Mouse (Mus musculus) forebrain, embryonic 10.5 days (tissue): ENCODE measurements around the gene Ms4a6d. TPM values are rescaled to one million over a fixed set of nuclear protein-coding genes. Genes with fewer than 3 reads are reported as not detected.

ENCODE experiments used
- DNase-seq: peaks from one replicate; pipeline ENCODE4 v3.0.0-alpha.2; 2017; ENCODE audit warnings: low spot score; ENCODE audit errors: extremely low spot score
- H3K27ac ChIP-seq: fragments of 300-500 bp; sonication (generic); 2 replicates; pipeline ENCODE4 v1.5.1; 2016; ENCODE audit warnings: mild to moderate bottlenecking
- H3K27me3 ChIP-seq: fragments of 300-500 bp; sonication (generic); 2 replicates; pipeline ENCODE4 v1.6.1; 2016; ENCODE audit warnings: mild to moderate bottlenecking; ENCODE audit not compliant: poor library complexity, severe bottlenecking
- H3K36me3 ChIP-seq: fragments of 300-500 bp; sonication (generic); replicated peaks from 2 replicates; pipeline ENCODE4 v1.6.1; 2016; ENCODE audit warnings: mild to moderate bottlenecking, moderate library complexity
- H3K4me1 ChIP-seq: fragments of 300-500 bp; sonication (generic); 2 replicates; pipeline ENCODE4 v1.6.1; 2016
- H3K4me3 ChIP-seq: fragments of 300-500 bp; sonication (generic); 2 replicates; pipeline ENCODE4 v1.5.1; 2016; ENCODE audit warnings: mild to moderate bottlenecking, moderate library complexity
- H3K9me3 ChIP-seq: fragments of 300-500 bp; sonication (generic); 2 replicates; pipeline ENCODE4 v1.6.1; 2016; ENCODE audit warnings: mild to moderate bottlenecking, moderate library complexity
- WGBS: fragments of 180-500 bp; shearing (Covaris S2); methylation state at CpG from one replicate; pipeline ENCODE4 v1.1.7; 2016; 5-methylcytosine and 5-hydroxymethylcytosine counted together
- polyA plus RNA-seq: library from polyadenylated mRNA; unstranded; fragments of >200 nt; fragmentation: Nextera tagmentation; extraction: Ambion mirVana; gene quantifications from 2 replicates; pipeline ENCODE4 v1.2.1, GENCODE M21; 2016

Gene Ms4a6d
- 0.71 and 1.5 TPM in 2 replicates for polyA plus RNA-seq

DNA sequence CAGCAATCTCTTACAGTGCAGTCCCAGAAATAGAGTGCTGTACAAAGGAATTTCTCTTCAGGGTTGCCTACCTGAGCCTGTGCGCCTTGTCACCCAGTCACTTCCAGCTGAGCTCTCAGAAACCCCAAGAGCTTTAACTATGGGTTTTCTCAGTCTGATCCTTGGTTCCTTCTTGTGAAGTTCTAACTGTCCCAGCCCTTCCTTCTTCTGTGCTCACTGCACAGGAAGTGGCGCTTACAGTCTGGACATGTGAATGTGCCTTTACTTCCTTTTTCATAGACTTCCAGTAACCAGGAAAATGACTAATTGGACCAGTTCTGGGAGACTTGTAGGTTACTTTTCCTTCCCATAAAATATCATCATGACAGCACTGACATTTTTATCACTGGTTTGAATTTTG, at the start of gene Ms4a6d:
Gene Ms4a6d (minus strand): TSS at position 247 of the 400 bp plus-strand sequence.
- 98% methylated on average over 2 of the region's 2 CpGs for WGBS
- H3K36me3 ChIP-seq = no peaks in the 10 kb centered on the region
- no peak for DNase-seq
- no peak within 1 kb of the TSS for H3K4me3 ChIP-seq
- no peaks in the 10 kb centered on the region for H3K4me1 ChIP-seq
- no peak within 1 kb of the TSS for H3K27ac ChIP-seq
- no peaks in the 10 kb centered on the region for H3K27me3 ChIP-seq
- no peaks in the 10 kb centered on the region for H3K9me3 ChIP-seq

GRCm38 (mm10) chr19:11649564-11649963, 44.9 kb upstream of the Ms4a6d start:
- no peak overlapping the region for H3K4me3 ChIP-seq
- no peaks in the 10 kb centered on the region for H3K9me3 ChIP-seq
- H3K4me1 ChIP-seq = no peaks in the 10 kb centered on the region
- WGBS = 92% methylated on average over 4 of the region's 4 CpGs
- H3K27ac ChIP-seq = no peak overlapping the region
- no peaks in the 10 kb centered on the region for H3K27me3 ChIP-seq
- H3K36me3 ChIP-seq = no peaks in the 10 kb centered on the region
- no peak for DNase-seq

- whole genome bisulfite sequencing = 86% methylated on average over 3 of the region's 3 CpGs
- Histone ChIP-seq H3K4me1 (no peaks in the 10 kb centered on the region), H3K27me3 (no peaks in the 10 kb centered on the region), H3K4me3 (no peak overlapping the region), H3K27ac (no peak overlapping the region), H3K36me3 (no peaks in the 10 kb centered on the region), H3K9me3 (no peaks in the 10 kb centered on the region)
- no peak for DNase-seq
These were observed 41.5 kb upstream of the Ms4a6d start for GRCm38 (mm10) chr19:11646166-11646565.

DNA sequence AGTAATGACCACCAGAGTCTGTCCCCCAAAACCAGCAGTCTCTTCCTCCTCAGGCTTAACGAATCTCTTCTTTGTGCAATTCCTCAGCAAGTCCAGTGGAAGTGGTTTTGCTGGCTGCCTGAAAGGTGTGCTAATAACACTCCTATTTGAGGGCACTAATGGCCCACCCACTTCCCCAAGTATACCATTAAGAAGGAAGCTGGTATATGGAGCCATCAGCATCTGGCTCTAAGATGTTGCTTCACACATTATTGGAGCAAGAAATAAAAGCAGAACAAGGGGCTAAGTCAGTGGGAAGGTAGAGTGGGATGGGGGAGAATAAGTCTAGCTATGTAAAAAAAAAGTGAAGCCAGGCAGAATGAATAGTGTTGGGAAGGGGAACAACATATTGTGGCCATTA, 36.1 kb upstream of the Ms4a6d start, which contains the start of gene Ms4a3:
Gene Ms4a3 (minus strand): TSS at position 120 of the 400 bp plus-strand sequence.
- no peak within 1 kb of the TSS for H3K4me3 ChIP-seq
- WGBS = 81% methylated on average over 1 of the region's 1 CpGs
- no peaks in the 10 kb centered on the region for H3K4me1 ChIP-seq
- no peak within 1 kb of the TSS for H3K27ac ChIP-seq
- no peak for DNase-seq
- no peaks in the 10 kb centered on the region for H3K36me3 ChIP-seq
- no peaks in the 10 kb centered on the region for H3K27me3 ChIP-seq
- no peaks in the 10 kb centered on the region for H3K9me3 ChIP-seq

DNA sequence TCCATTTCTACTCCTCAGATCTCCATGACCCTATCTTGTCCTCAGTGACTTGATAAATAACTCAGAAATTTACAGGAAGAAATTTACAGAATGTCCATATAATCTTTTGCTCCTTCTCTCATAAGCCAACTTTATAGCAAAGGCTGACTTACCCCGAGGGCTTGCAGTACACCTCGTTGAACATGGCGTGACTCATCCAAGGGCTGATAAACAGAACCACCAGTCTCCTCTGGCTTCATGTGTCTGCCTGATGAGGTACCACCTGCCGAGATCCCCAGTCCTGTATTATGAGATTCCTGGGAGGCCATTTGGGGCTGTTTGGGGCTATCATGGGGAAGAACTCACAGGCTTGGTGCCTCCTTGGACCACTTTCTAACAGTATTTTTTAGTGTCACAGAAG, 34.4 kb upstream of the Ms4a6d start:
- Histone ChIP-seq H3K27me3 (no peaks in the 10 kb centered on the region), H3K27ac (no peak overlapping the region), H3K36me3 (no peaks in the 10 kb centered on the region), H3K4me3 (no peak overlapping the region), H3K4me1 (no peaks in the 10 kb centered on the region), H3K9me3 (no peaks in the 10 kb centered on the region)
- no peak for DNase-seq
- WGBS = 82% methylated on average over 4 of the region's 4 CpGs

DNA sequence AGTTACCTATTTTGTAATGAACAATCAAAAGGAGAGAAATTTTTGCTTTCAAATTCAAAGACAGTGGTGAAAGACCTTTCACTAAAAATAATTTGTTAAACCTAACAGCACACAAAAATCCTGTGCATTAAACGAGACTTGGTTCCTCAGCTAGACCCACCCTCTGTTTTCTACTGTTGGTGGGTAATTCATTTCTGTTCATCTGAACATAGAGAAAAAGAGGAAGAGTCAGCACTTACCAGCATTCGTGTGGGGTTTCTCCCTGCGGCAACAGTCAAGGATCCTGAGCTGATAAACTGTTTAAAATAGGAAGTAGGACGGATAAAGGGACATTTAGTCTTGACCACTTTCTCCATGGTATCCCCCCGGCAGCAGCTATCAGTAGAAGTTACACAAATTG, 30.9 kb upstream of the Ms4a6d start:
- Histone ChIP-seq H3K27me3 (no peaks in the 10 kb centered on the region), H3K4me1 (no peaks in the 10 kb centered on the region), H3K36me3 (no peaks in the 10 kb centered on the region), H3K9me3 (no peaks in the 10 kb centered on the region), H3K27ac (no peak overlapping the region), H3K4me3 (no peak overlapping the region)
- no peak for DNase-seq
- 86% methylated on average over 5 of the region's 5 CpGs for WGBS

- Histone ChIP-seq H3K4me3 (no peak overlapping the region), H3K27ac (no peak overlapping the region), H3K36me3 (no peaks in the 10 kb centered on the region), H3K9me3 (no peaks in the 10 kb centered on the region), H3K4me1 (no peaks in the 10 kb centered on the region), H3K27me3 (no peaks in the 10 kb centered on the region)
- no peak for DNase-seq
- 82% methylated on average over 2 of the region's 2 CpGs for WGBS
These were observed 29.7 kb upstream of the Ms4a6d start for GRCm38 (mm10) chr19:11634330-11634729.

- no peak for DNase-seq
- H3K4me3 ChIP-seq = no peak overlapping the region
- WGBS = 90% methylated on average over 1 of the region's 1 CpGs
- H3K36me3 ChIP-seq = no peaks in the 10 kb centered on the region
- no peak overlapping the region for H3K27ac ChIP-seq
- H3K4me1 ChIP-seq = no peaks in the 10 kb centered on the region
- H3K27me3 ChIP-seq = no peaks in the 10 kb centered on the region
- H3K9me3 ChIP-seq = no peaks in the 10 kb centered on the region
These were observed 29.1 kb upstream of the Ms4a6d start for GRCm38 (mm10) chr19:11633732-11634131.

DNA sequence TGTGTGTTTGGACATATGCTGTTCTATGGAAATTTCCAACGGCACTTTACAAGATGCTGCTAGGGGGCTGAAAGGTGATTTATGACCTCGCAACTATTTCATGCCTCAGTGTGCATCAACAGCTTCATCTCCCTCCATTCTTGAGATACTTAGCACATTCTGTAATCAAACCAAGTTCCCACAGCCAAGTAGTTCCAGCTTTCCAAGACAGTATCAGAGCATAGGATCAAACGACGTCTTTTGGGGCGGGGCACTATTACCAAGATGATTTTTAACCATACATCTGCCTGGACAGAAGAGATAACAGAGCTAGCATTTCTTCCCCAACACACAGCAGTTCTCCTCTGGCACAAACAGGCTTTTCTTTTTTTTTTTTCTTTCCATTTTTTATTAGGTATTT, 20.6 kb upstream of the Ms4a6d start:
- H3K4me3 ChIP-seq = no peak overlapping the region
- no peaks in the 10 kb centered on the region for H3K27me3 ChIP-seq
- H3K4me1 ChIP-seq = no peaks in the 10 kb centered on the region
- H3K9me3 ChIP-seq = no peaks in the 10 kb centered on the region
- DNase-seq = no peak
- no peak overlapping the region for H3K27ac ChIP-seq
- 88% methylated on average over 5 of the region's 5 CpGs for WGBS
- no peaks in the 10 kb centered on the region for H3K36me3 ChIP-seq

- Histone ChIP-seq H3K4me1 (no peaks in the 10 kb centered on the region), H3K9me3 (no peaks in the 10 kb centered on the region), H3K4me3 (no peak overlapping the region), H3K27ac (no peak overlapping the region), H3K36me3 (no peaks in the 10 kb centered on the region), H3K27me3 (no peaks in the 10 kb centered on the region)
- no peak for DNase-seq
These were observed 20.2 kb upstream of the Ms4a6d start for GRCm38 (mm10) chr19:11624800-11625199.

DNA sequence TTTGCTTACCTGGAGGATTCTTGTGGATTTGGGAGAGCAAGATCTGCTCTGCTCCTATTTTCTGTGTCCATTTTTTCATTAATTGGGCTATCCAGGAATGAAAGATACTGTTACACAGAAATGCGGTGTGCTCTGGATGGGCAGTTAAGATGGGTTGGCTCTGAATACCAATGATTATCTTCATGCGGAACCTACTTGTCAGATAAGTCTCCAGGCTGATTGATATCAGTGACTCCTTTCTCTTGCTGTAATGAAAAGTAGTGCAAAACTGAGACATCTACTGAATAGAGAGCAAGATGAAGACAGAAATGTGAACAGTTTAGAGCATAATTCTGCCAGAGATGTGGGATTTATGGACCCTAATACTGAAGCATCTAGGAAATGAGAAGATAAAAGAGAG, 18.9 kb upstream of the Ms4a6d start, which contains the start of gene Ms4a2:
Gene Ms4a2 (minus strand): TSS at position 169 of the 400 bp plus-strand sequence.
- H3K27ac ChIP-seq = no peak within 1 kb of the TSS
- no peak within 1 kb of the TSS for H3K4me3 ChIP-seq
- no peaks in the 10 kb centered on the region for H3K4me1 ChIP-seq
- no peaks in the 10 kb centered on the region for H3K36me3 ChIP-seq
- DNase-seq = no peak
- no peaks in the 10 kb centered on the region for H3K9me3 ChIP-seq
- 92% methylated on average over 2 of the region's 2 CpGs for WGBS
- no peaks in the 10 kb centered on the region for H3K27me3 ChIP-seq

DNA sequence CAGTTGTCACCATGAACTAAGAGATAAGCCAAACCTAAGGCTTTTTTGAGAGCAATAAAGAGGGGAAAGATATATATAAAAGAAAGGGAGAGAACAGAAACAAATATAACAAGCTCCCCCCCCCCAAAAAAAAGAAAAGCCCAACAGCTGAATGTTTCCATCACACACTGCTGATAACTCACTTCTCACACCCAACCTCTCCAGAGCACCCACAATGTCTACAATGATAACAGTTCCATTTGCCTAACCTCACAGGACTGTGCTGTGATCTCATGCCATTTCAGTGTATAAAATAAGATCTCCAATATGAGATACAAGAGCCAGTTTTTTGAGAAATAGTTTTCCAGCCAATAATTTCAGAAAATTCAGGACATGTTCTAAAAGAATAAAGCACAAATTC, 13.3 kb upstream of the Ms4a6d start:
- Histone ChIP-seq H3K4me3 (no peak overlapping the region), H3K4me1 (no peaks in the 10 kb centered on the region), H3K27ac (no peak overlapping the region), H3K9me3 (no peaks in the 10 kb centered on the region), H3K36me3 (no peaks in the 10 kb centered on the region), H3K27me3 (no peaks in the 10 kb centered on the region)
- no peak for DNase-seq

DNA sequence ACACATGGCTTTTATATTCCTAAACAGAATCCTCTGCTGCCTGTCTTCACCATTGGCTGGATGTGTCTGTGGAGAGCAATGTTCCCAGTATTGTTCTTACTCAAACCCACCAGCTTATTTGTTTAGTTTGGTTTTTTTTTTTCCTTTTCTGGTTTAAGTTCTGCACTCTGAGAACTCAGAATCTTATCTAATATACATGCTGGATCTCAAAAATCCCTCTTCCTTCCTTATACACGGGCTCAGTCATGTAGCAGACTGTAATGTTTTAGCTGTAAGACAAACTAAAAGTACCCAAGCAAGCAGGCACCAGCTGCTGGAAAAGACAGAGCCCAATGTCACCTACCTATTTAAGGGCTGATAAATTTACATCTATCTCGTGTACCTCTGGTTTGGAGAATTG, 10.2 kb upstream of the Ms4a6d start:
- DNase-seq = no peak
- no peak overlapping the region for H3K27ac ChIP-seq
- H3K36me3 ChIP-seq = no peaks in the 10 kb centered on the region
- WGBS = 76% methylated on average over 2 of the region's 2 CpGs
- no peaks in the 10 kb centered on the region for H3K4me1 ChIP-seq
- no peaks in the 10 kb centered on the region for H3K27me3 ChIP-seq
- H3K9me3 ChIP-seq = no peaks in the 10 kb centered on the region
- no peak overlapping the region for H3K4me3 ChIP-seq

DNA sequence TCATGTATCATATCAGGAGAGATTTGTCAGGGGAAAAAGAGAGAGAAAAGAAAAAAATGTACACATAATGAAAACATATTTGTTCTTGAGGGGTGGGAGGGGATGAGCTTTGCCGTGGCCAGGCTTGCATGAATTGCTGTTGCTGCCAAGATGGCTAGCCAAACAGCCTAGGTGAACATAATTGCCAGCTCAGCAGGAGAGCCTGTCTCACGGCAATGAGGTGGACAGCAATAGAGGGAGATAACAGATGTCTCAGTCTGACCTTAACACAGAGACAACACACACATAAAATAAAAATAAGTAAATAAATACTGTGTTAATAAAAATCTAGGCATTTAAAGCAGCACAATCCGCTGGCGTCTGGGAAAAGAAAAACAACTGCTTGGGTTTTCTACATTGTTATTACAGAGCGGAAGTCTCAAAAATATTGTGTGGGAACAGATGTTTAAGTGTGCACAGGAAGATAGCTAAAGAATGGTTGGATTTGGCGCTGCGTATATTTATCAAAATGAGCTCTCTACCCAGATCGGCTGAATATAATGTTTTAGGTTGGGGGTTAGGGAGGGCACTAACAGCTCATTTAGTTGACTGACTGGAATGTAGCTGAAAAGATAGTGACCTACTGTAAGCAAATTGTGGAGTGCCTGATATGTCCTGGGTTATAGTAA, 9.3 kb upstream of the Ms4a6d start:
- Histone ChIP-seq H3K4me3 (no peak overlapping the region), H3K9me3 (no peaks in the 10 kb centered on the region), H3K4me1 (no peaks in the 10 kb centered on the region), H3K27ac (no peak overlapping the region), H3K36me3 (no peaks in the 10 kb centered on the region), H3K27me3 (no peaks in the 10 kb centered on the region)
- WGBS = 91% methylated on average over 8 of the region's 8 CpGs
- DNase-seq = no peak
